In genomic region chr7:56348528-56348927, GRCm38 (mm10) we compare ENCODE assay signal across 11 mouse cellular contexts.
DNase-seq lines count a peak whose midpoint lies in the region; ATAC-seq and TF ChIP-seq lines count a peak whose summit lies in the region.
"Had no signal": no experiment of that assay in that cellular context is flagged by ENCODE, and none has a peak within 500 bp of the region (broad histone marks: within the 10 kb centered on the region; RNA-seq: fewer than 3 reads in every experiment).

No protein-coding gene starts in this region.

- no peak for TF ChIP-seq EP300 in CH12.LX (IDR thresholded peaks at IDR 0.05; ENCODE audit: low read length)

- H3K9ac ChIP-seq in CH12.LX (ENCODE audit: insufficient read depth, low read depth): no peak overlapping the region
- no peak overlapping the region for H3K9ac ChIP-seq in hindbrain, embryonic 14.5 days
- H3K9ac ChIP-seq: liver, embryonic 12.5 days had no signal

- in situ Hi-C loops in CH12.LX (cut with MboI; ENCODE audit: low pct_ligation_motif_present, low pct_unique_long_range_greater_than_20kb, low sequenced_read_pairs): no loop called here

- H3K4me3 ChIP-seq in CH12.LX (replicated peaks in 1 of 3; ENCODE audit: low read depth in 2 of 3, low read length in 2 of 3, poor library complexity in 1 of 3): no peak overlapping the region
- H3K4me3 ChIP-seq in cortical plate, adult 2 months (ENCODE audit: insufficient read depth, low read length): no peak overlapping the region
- no peak overlapping the region for H3K4me3 ChIP-seq in hindbrain, embryonic 14.5 days (replicated peaks; ENCODE audit: low read length)
- H3K4me3 ChIP-seq: liver, embryonic 12.5 days had no signal

- no peaks in the 10 kb centered on the region for H3K9me3 ChIP-seq in CH12.LX (replicated peaks; ENCODE audit: low read length)
- no peaks in the 10 kb centered on the region for H3K9me3 ChIP-seq in hindbrain, embryonic 14.5 days (ENCODE audit: control insufficient read depth, low read length)
- H3K9me3 ChIP-seq: liver, embryonic 12.5 days had no signal

- 51% methylated on average over 3 of the region's 3 CpGs for WGBS in hindbrain, embryonic 14.5 days

- no peak overlapping the region for H3K27ac ChIP-seq in CH12.LX (ENCODE audit: insufficient read depth, low read depth)
- no peak overlapping the region for H3K27ac ChIP-seq in cortical plate, adult 2 months (ENCODE audit: insufficient read depth, low read length)
- no peak overlapping the region for H3K27ac ChIP-seq in hindbrain, embryonic 14.5 days
- H3K27ac ChIP-seq: liver, embryonic 12.5 days had no signal

- H3K79me2 ChIP-seq in CH12.LX (replicated peaks; ENCODE audit: control insufficient read depth, extremely low read depth, insufficient read depth, poor library complexity, severe bottlenecking): no peaks in the 10 kb centered on the region

- no peak for TF ChIP-seq POLR2A in CH12.LX (IDR thresholded peaks at IDR 0.05; ENCODE audit: low read depth, low read length)
- no peak for TF ChIP-seq POLR2A in cortical plate, adult 2 months (IDR thresholded peaks at IDR 0.05; ENCODE audit: extremely low read depth, insufficient read depth, low read length)

- dilution Hi-C loops in CH12.LX (cut with MboI; ENCODE audit: extremely low pct_ligation_motif_present, extremely low pct_unique_long_range_greater_than_20kb, low sequenced_read_pairs): no loop called here

- ATAC-seq in frontal cortex, adult (ENCODE audit: low TSS enrichment): no peak
- no peak for ATAC-seq in hindbrain, embryonic 14.5 days (ENCODE audit: low FRiP score)
- ATAC-seq: hindbrain, embryonic 16.5 days; liver, embryonic 12.5 days had no signal

- peaks cover 21% of the 10 kb centered on the region for H3K27me3 ChIP-seq in CH12.LX (replicated peaks)
- no peaks in the 10 kb centered on the region for H3K27me3 ChIP-seq in hindbrain, embryonic 14.5 days (ENCODE audit: control insufficient read depth, insufficient read depth, low read length)
- H3K27me3 ChIP-seq: liver, embryonic 12.5 days had no signal

- peak; percentile 33 for TF ChIP-seq RAD21 in CH12.LX (IDR thresholded peaks at IDR 0.05; ENCODE audit: low read depth, low read length)

- H3K36me3 ChIP-seq in CH12.LX (replicated peaks in 1 of 2; ENCODE audit: control insufficient read depth in 1 of 2, insufficient read depth in 1 of 2, low read length in 1 of 2): no peaks in the 10 kb centered on the region
- no peaks in the 10 kb centered on the region for H3K36me3 ChIP-seq in hindbrain, embryonic 14.5 days (replicated peaks; ENCODE audit: control insufficient read depth, insufficient read depth)
- H3K36me3 ChIP-seq: liver, embryonic 12.5 days had no signal

- H3K4me1 ChIP-seq in CH12.LX (ENCODE audit: control insufficient read depth in 1 of 2, insufficient read depth in 2 of 2): no peaks in the 10 kb centered on the region
- no peaks in the 10 kb centered on the region for H3K4me1 ChIP-seq in cortical plate, adult 2 months (ENCODE audit: control insufficient read depth, insufficient read depth, low read length)
- no peaks in the 10 kb centered on the region for H3K4me1 ChIP-seq in hindbrain, embryonic 14.5 days (replicated peaks; ENCODE audit: control insufficient read depth, insufficient read depth, low read length)
- H3K4me1 ChIP-seq: liver, embryonic 12.5 days had no signal

- DNase-seq in frontal cortex, postnatal 10 days (ENCODE audit: low spot score in 2 of 2): peak; percentile 6 to 16
- peak; percentile 26 for DNase-seq in left cerebral cortex, postnatal 4 days
- no peak for DNase-seq in left cerebral cortex, adult 11 months (ENCODE audit: low spot score)
- no peak for DNase-seq in CH12.LX (ENCODE audit: extremely low read depth)
- no peak for DNase-seq in hindbrain, embryonic 14.5 days (ENCODE audit: low spot score)
- no peak for DNase-seq in spleen, postnatal 10 days (ENCODE audit: low spot score in 2 of 2)
- DNase-seq: adrenal gland, postnatal 25 days had no signal

- no peak overlapping the region for H3K4me2 ChIP-seq in CH12.LX (ENCODE audit: insufficient read depth, low read depth, poor library complexity, severe bottlenecking)
- H3K4me2 ChIP-seq in hindbrain, embryonic 14.5 days (replicated peaks): no peak overlapping the region
- H3K4me2 ChIP-seq: liver, embryonic 12.5 days had no signal

- intact Hi-C loops in left cerebral cortex, postnatal 4 days (cut with DNase I): no loop called here

- peak in 1 of 2 experiments; percentile 32; a peak in 2 of 4 replicates for TF ChIP-seq CTCF in CH12.LX (conservative IDR thresholded peaks at IDR 0.05 in 1 of 2, IDR thresholded peaks at IDR 0.05 in 1 of 2; ENCODE audit: low read depth in 2 of 2, low read length in 2 of 2)
- peak; percentile 21; the same call in 1 of the 2 replicates for TF ChIP-seq CTCF in cortical plate, adult 2 months (IDR thresholded peaks at IDR 0.05; ENCODE audit: extremely low read depth, insufficient read depth, low read length)

TF ChIP-seq in CH12.LX, 34 proteins besides CTCF, POLR2A, EP300 and RAD21:
- TF ChIP-seq RCOR1 (conservative IDR thresholded peaks at IDR 0.05; ENCODE audit: low read depth, low read length) (no peak), USF1 (IDR thresholded peaks at IDR 0.05; ENCODE audit: low read depth, low read length) (no peak), JUND (conservative IDR thresholded peaks at IDR 0.05; ENCODE audit: low read depth, low read length) (no peak), HCFC1 (IDR thresholded peaks at IDR 0.05; ENCODE audit: low read depth, low read length) (no peak), MAX (IDR thresholded peaks at IDR 0.05; ENCODE audit: low read length) (no peak), GABPA (IDR thresholded peaks at IDR 0.05; ENCODE audit: insufficient replicate concordance, low read depth, low read length) (no peak), ETS1 (conservative IDR thresholded peaks at IDR 0.05; ENCODE audit: low read depth, low read length) (no peak), MAZ (IDR thresholded peaks at IDR 0.05; ENCODE audit: low read depth, low read length) (no peak), UBTF (IDR thresholded peaks at IDR 0.05; ENCODE audit: low read depth, low read length) (no peak), MYC (IDR thresholded peaks at IDR 0.05; ENCODE audit: low read depth, low read length) (no peak), POLR2AphosphoS2 (IDR thresholded peaks at IDR 0.05; ENCODE audit: low read depth, low read length) (no peak), JUN (IDR thresholded peaks at IDR 0.05; ENCODE audit: insufficient read depth, low read depth, low read length) (no peak), NELFE (IDR thresholded peaks at IDR 0.05; ENCODE audit: low read depth, low read length) (no peak), TBP (conservative IDR thresholded peaks at IDR 0.05; ENCODE audit: low read depth, low read length) (no peak), E2F4 (IDR thresholded peaks at IDR 0.05; ENCODE audit: insufficient replicate concordance, low read depth, low read length) (no peak)

Comparison
In these comparisons a context has a peak if more than half of its experiments do, and no peak if none do; other contexts are left out.
1. DNase-seq: peak in frontal cortex, postnatal 10 days (2 of 2) and left cerebral cortex, postnatal 4 days (single experiment); none in left cerebral cortex, adult 11 months (single experiment), CH12.LX (single experiment), hindbrain, embryonic 14.5 days (single experiment) and spleen, postnatal 10 days (0 of 2).